Mouse (Mus musculus) heart, embryonic 16.5 days (tissue): ENCODE data around the gene Luzp2. TPM values are rescaled to one million over a fixed set of nuclear protein-coding genes. Genes with fewer than 3 reads are reported as not detected.

Experiments used
- ATAC-seq: fragments of 200-750 bp; cut with Nextera tagmentation; replicated peaks from 2 replicates; pipeline ENCODE4 v1.8.0; 2017; ENCODE audit warnings: moderate number of reproducible peaks; ENCODE audit not compliant: insufficient read depth, low FRiP score; ENCODE audit errors: extremely low read depth
- H3K27ac ChIP-seq: fragments of 300-500 bp; sonication (generic); 2 replicates; pipeline ENCODE4 v1.5.1; 2014; ENCODE audit warnings: mild to moderate bottlenecking, low read length, control low read depth, moderate library complexity
- H3K27me3 ChIP-seq: fragments of 300-500 bp; sonication (generic); 2 replicates; pipeline ENCODE4 v1.6.1; 2014; ENCODE audit warnings: low read length, mixed read lengths; ENCODE audit not compliant: control insufficient read depth, insufficient read depth
- H3K36me3 ChIP-seq: fragments of 300-500 bp; sonication (generic); 2 replicates; pipeline ENCODE4 v1.6.1; 2014; ENCODE audit not compliant: control insufficient read depth, insufficient read depth
- H3K4me1 ChIP-seq: fragments of 300-500 bp; sonication (generic); 2 replicates; pipeline ENCODE4 v1.6.1; 2014; ENCODE audit warnings: low read length, mixed read lengths; ENCODE audit not compliant: control insufficient read depth, insufficient read depth
- H3K4me2 ChIP-seq: fragments of 300-500 bp; sonication (generic); 2 replicates; pipeline ENCODE4 v1.6.1; 2014; ENCODE audit warnings: low read depth, mild to moderate bottlenecking, control low read depth, low read length
- H3K4me3 ChIP-seq: fragments of 300-500 bp; sonication (generic); 2 replicates; pipeline ENCODE4 v1.5.1; 2014; ENCODE audit warnings: mild to moderate bottlenecking, control low read depth, low read length
- H3K9ac ChIP-seq: fragments of 300-500 bp; sonication (generic); 2 replicates; pipeline ENCODE4 v1.6.1; 2014; ENCODE audit warnings: low read length, control low read depth
- H3K9me3 ChIP-seq: fragments of 300-500 bp; sonication (generic); replicated peaks from 2 replicates; pipeline ENCODE4 v1.6.1; 2016; ENCODE audit warnings: low read length; ENCODE audit not compliant: control insufficient read depth
- WGBS: fragments of 180-500 bp; shearing (Covaris S2); extraction: QIAGEN DNeasy Blood & Tissue Kit; methylation state at CpG from one replicate; pipeline ENCODE4 v1.1.7; 2014; 5-methylcytosine and 5-hydroxymethylcytosine counted together
- polyA plus RNA-seq: library from polyadenylated mRNA; unstranded; fragments of >200 nt; fragmentation: Nextera tagmentation; extraction: Ambion mirVana; gene quantifications from 2 replicates; pipeline ENCODE4 v1.2.1, GENCODE M21; 2015

The Luzp2 gene
- polyA plus RNA-seq, 1 experiment from 2014 or later, result 0.50 TPM

- 57% methylated on average over 1 of the region's 1 CpGs for WGBS
- Histone ChIP-seq H3K9ac (no peak overlapping the region), H3K36me3 (no peaks in the 10 kb centered on the region), H3K4me3 (no peak overlapping the region), H3K9me3 (no peaks in the 10 kb centered on the region), H3K4me1 (no peaks in the 10 kb centered on the region), H3K27me3 (no peaks in the 10 kb centered on the region), H3K27ac (no peak overlapping the region), H3K4me2 (no peak overlapping the region)
- no peak for ATAC-seq
These were observed 17.6 kb downstream of the Luzp2 start for GRCm38 (mm10) chr7:54852860-54853259.

GRCm38 (mm10) chr7:54861230-54861856 lies 26.0 kb downstream of the Luzp2 start:
- 83% methylated on average over 11 of the region's 11 CpGs for WGBS
- H3K4me3 ChIP-seq, result no peak overlapping the region
- H3K4me2 ChIP-seq, result no peak overlapping the region
- no peaks in the 10 kb centered on the region for H3K27me3 ChIP-seq
- H3K27ac ChIP-seq, result no peak overlapping the region
- H3K4me1 ChIP-seq, result no peaks in the 10 kb centered on the region
- no peak overlapping the region for H3K9ac ChIP-seq
- no peaks in the 10 kb centered on the region for H3K9me3 ChIP-seq
- H3K36me3 ChIP-seq, result no peaks in the 10 kb centered on the region
- no peak for ATAC-seq

GRCm38 (mm10) chr7:54878928-54879644 lies 43.8 kb downstream of the Luzp2 start:
- Histone ChIP-seq H3K4me3 (no peak overlapping the region), H3K9ac (no peak overlapping the region), H3K27me3 (no peaks in the 10 kb centered on the region), H3K27ac (no peak overlapping the region), H3K4me2 (no peak overlapping the region), H3K36me3 (no peaks in the 10 kb centered on the region), H3K9me3 (no peaks in the 10 kb centered on the region), H3K4me1 (no peaks in the 10 kb centered on the region)
- no peak for ATAC-seq
- 68% methylated on average over 4 of the region's 4 CpGs for WGBS

- no peak for ATAC-seq
- Histone ChIP-seq H3K4me2 (no peak overlapping the region), H3K9ac (no peak overlapping the region), H3K27me3 (no peaks in the 10 kb centered on the region), H3K9me3 (no peaks in the 10 kb centered on the region), H3K4me3 (no peak overlapping the region), H3K4me1 (no peaks in the 10 kb centered on the region), H3K36me3 (no peaks in the 10 kb centered on the region), H3K27ac (no peak overlapping the region)
- whole genome bisulfite sequencing, result 65% methylated on average over 3 of the region's 3 CpGs
These were observed 58.7 kb downstream of the Luzp2 start for GRCm38 (mm10) chr7:54893709-54894627.

GRCm38 (mm10) chr7:54898589-54898988 lies 63.3 kb downstream of the Luzp2 start:
- ATAC-seq, result no peak
- H3K27ac ChIP-seq, result no peak overlapping the region
- 63% methylated on average over 3 of the region's 3 CpGs for WGBS
- H3K4me1 ChIP-seq, result no peaks in the 10 kb centered on the region
- no peak overlapping the region for H3K4me2 ChIP-seq
- no peak overlapping the region for H3K9ac ChIP-seq
- no peaks in the 10 kb centered on the region for H3K27me3 ChIP-seq
- H3K36me3 ChIP-seq, result no peaks in the 10 kb centered on the region
- H3K4me3 ChIP-seq, result no peak overlapping the region
- H3K9me3 ChIP-seq, result no peaks in the 10 kb centered on the region

- H3K4me2 ChIP-seq, result no peak overlapping the region
- no peak overlapping the region for H3K4me3 ChIP-seq
- no peak overlapping the region for H3K9ac ChIP-seq
- no peak overlapping the region for H3K27ac ChIP-seq
- H3K36me3 ChIP-seq, result no peaks in the 10 kb centered on the region
- 82% methylated on average over 7 of the region's 7 CpGs for WGBS
- no peaks in the 10 kb centered on the region for H3K4me1 ChIP-seq
- H3K9me3 ChIP-seq, result no peaks in the 10 kb centered on the region
- H3K27me3 ChIP-seq, result no peaks in the 10 kb centered on the region
- ATAC-seq, result no peak
These were observed 74.7 kb downstream of the Luzp2 start for GRCm38 (mm10) chr7:54909958-54910357.

- H3K4me1 ChIP-seq, result no peaks in the 10 kb centered on the region
- ATAC-seq, result no peak
- H3K9me3 ChIP-seq, result no peaks in the 10 kb centered on the region
- H3K27ac ChIP-seq, result no peak overlapping the region
- no peak overlapping the region for H3K4me3 ChIP-seq
- no peak overlapping the region for H3K4me2 ChIP-seq
- 37% methylated on average over 1 of the region's 1 CpGs for WGBS
- H3K36me3 ChIP-seq, result no peaks in the 10 kb centered on the region
- H3K27me3 ChIP-seq, result no peaks in the 10 kb centered on the region
- H3K9ac ChIP-seq, result no peak overlapping the region
These were observed 78.7 kb downstream of the Luzp2 start for GRCm38 (mm10) chr7:54914030-54914429.

- Histone ChIP-seq H3K27ac (no peak overlapping the region), H3K4me3 (no peak overlapping the region), H3K4me1 (no peaks in the 10 kb centered on the region), H3K9ac (no peak overlapping the region), H3K36me3 (no peaks in the 10 kb centered on the region), H3K4me2 (no peak overlapping the region), H3K9me3 (no peaks in the 10 kb centered on the region), H3K27me3 (no peaks in the 10 kb centered on the region)
- ATAC-seq, result no peak
- WGBS, result 59% methylated on average over 3 of the region's 3 CpGs
These were observed 86.7 kb downstream of the Luzp2 start for GRCm38 (mm10) chr7:54921991-54922390.

GRCm38 (mm10) chr7:54956759-54957158 lies 121.5 kb downstream of the Luzp2 start:
- WGBS, result 84% methylated on average over 2 of the region's 2 CpGs
- H3K4me2 ChIP-seq, result no peak overlapping the region
- no peaks in the 10 kb centered on the region for H3K27me3 ChIP-seq
- H3K9ac ChIP-seq, result no peak overlapping the region
- no peaks in the 10 kb centered on the region for H3K9me3 ChIP-seq
- H3K27ac ChIP-seq, result no peak overlapping the region
- H3K4me1 ChIP-seq, result no peaks in the 10 kb centered on the region
- H3K4me3 ChIP-seq, result no peak overlapping the region
- H3K36me3 ChIP-seq, result no peaks in the 10 kb centered on the region
- ATAC-seq, result no peak
